Mouse (Mus musculus) heart, postnatal 36 days (tissue): ENCODE results near the gene Agps. TPM values are rescaled to one million over a fixed set of nuclear protein-coding genes. Genes with fewer than 3 reads are reported as not detected.
A peak's percentile ranks its signal among the peaks of the same experiment; 100 is the strongest.

Experiments
- DNase-seq, 2 experiments: peaks; one replicate each; pipeline ENCODE4 v3.0.0; 2021 to 2022
- intact Hi-C: fragments of 180-260 bp; cut with DNase I; formaldehyde crosslinking; loops from one replicate; pipeline ENCODE4 v1.15.1; 2025
- total RNA-seq, 2 experiments: library from RNA; stranded (reverse); gene quantifications; 2 replicates each; pipeline ENCODE4 v1.2.3; 2021

The Agps gene
- total RNA-seq, 2 experiments from 2014 or later: 26.6 to 34.3 TPM

GRCm38 (mm10) chr2:75825603-75826002 is 6.4 kb upstream of the Agps start:
- intact Hi-C loops: no loop called here
- DNase-seq: no peak

- intact Hi-C loops: no loop called here
- peak in 1 of 2 experiments; percentile 18 for DNase-seq
Measured at GRCm38 (mm10) chr2:75828931-75829610, 2.9 kb upstream of the Agps start.

GRCm38 (mm10) chr2:75830233-75830632 is 1.7 kb upstream of the Agps start:
- intact Hi-C loops: loop anchor here (5.0 kb wide), 1 partner anchor 43 kb away; no protein-coding TSS in a partner anchor
- no peak for DNase-seq

- intact Hi-C loops: loop anchor here (5.0 kb wide), 1 partner anchor 45 kb away; no protein-coding TSS in a partner anchor
- no peak for DNase-seq
Measured at GRCm38 (mm10) chr2:75832781-75833180, 804 bp downstream of the Agps start.

GRCm38 (mm10) chr2:75834492-75834891 is 2.5 kb downstream of the Agps start:
- DNase-seq: no peak
- intact Hi-C loops: loop anchor here (5.0 kb wide), 1 partner anchor 47 kb away; no protein-coding TSS in a partner anchor

GRCm38 (mm10) chr2:75842302-75842701 is 10.3 kb downstream of the Agps start:
- intact Hi-C loops: no loop called here
- no peak for DNase-seq

- intact Hi-C loops: loop anchor here (1.0 to 5.0 kb wide), 2 partner anchors 61 to 240 kb away; no protein-coding TSS in a partner anchor
- DNase-seq: no peak
Measured at GRCm38 (mm10) chr2:75847708-75848107, 15.7 kb downstream of the Agps start.

GRCm38 (mm10) chr2:75852483-75852882 is 20.5 kb downstream of the Agps start:
- intact Hi-C loops: no loop called here
- no peak for DNase-seq

- intact Hi-C loops: no loop called here
- DNase-seq: no peak
Measured at GRCm38 (mm10) chr2:75854136-75854535, 22.2 kb downstream of the Agps start.

GRCm38 (mm10) chr2:75861115-75861514 is 29.1 kb downstream of the Agps start:
- no peak for DNase-seq
- intact Hi-C loops: no loop called here

- DNase-seq: no peak
- intact Hi-C loops: no loop called here
Measured at GRCm38 (mm10) chr2:75869604-75870003, 37.6 kb downstream of the Agps start.

GRCm38 (mm10) chr2:75874008-75874559 is 42.1 kb downstream of the Agps start:
- no peak for DNase-seq
- intact Hi-C loops: no loop called here

GRCm38 (mm10) chr2:75879791-75880190 is 47.8 kb downstream of the Agps start:
- no peak for DNase-seq
- intact Hi-C loops: loop anchor here (1.0 to 5.0 kb wide), 2 partner anchors 93 to 272 kb away; no protein-coding TSS in a partner anchor

GRCm38 (mm10) chr2:75883543-75883942 is 51.6 kb downstream of the Agps start:
- intact Hi-C loops: loop anchor here (1.0 kb wide), 2 partner anchors 81 to 187 kb away; no protein-coding TSS in a partner anchor
- DNase-seq: peak; percentile 69 to 75

GRCm38 (mm10) chr2:75891981-75892380 is 60.0 kb downstream of the Agps start:
- intact Hi-C loops: no loop called here

GRCm38 (mm10) chr2:75895711-75896110 is 63.7 kb downstream of the Agps start:
- intact Hi-C loops: no loop called here
- DNase-seq: no peak

More at GRCm38 (mm10) chr2:75891981-75892380, 60.0 kb downstream of the Agps start:
- no peak for DNase-seq

- intact Hi-C loops: no loop called here
- DNase-seq: no peak
Measured at GRCm38 (mm10) chr2:75900281-75900680, 68.3 kb downstream of the Agps start.

- DNase-seq: no peak
- intact Hi-C loops: no loop called here
Measured at GRCm38 (mm10) chr2:75901869-75902268, 69.9 kb downstream of the Agps start.

GRCm38 (mm10) chr2:75907142-75907541 is 75.2 kb downstream of the Agps start:
- intact Hi-C loops: no loop called here
- no peak for DNase-seq

GRCm38 (mm10) chr2:75915040-75915439 is 83.1 kb downstream of the Agps start:
- intact Hi-C loops: no loop called here
- DNase-seq: no peak

GRCm38 (mm10) chr2:75923807-75924340 is 91.9 kb downstream of the Agps start:
- intact Hi-C loops: no loop called here
- DNase-seq: no peak

GRCm38 (mm10) chr2:75926061-75926460 is 94.1 kb downstream of the Agps start:
- no peak for DNase-seq
- intact Hi-C loops: no loop called here
